Mouse (Mus musculus) neural tube, embryonic 14.5 days (tissue): ENCODE data around the gene Apbb2. TPM values are rescaled to one million over a fixed set of nuclear protein-coding genes. Genes with fewer than 3 reads are reported as not detected.

ENCODE experiments used
- ATAC-seq: fragments of 200-750 bp; cut with Nextera tagmentation; 2 replicates; pipeline ENCODE4 v1.8.0; 2017; ENCODE audit warnings: low read depth, mild to moderate bottlenecking, moderate TSS enrichment, moderate library complexity
- H3K27ac ChIP-seq: fragments of 300-500 bp; sonication (generic); 2 replicates; pipeline ENCODE4 v1.5.1; 2014; ENCODE audit warnings: low read depth, mild to moderate bottlenecking, control low read depth, low read length, moderate library complexity, mixed read lengths
- H3K27me3 ChIP-seq: fragments of 300-500 bp; sonication (generic); 2 replicates; pipeline ENCODE4 v1.6.1; 2014; ENCODE audit warnings: low read length; ENCODE audit not compliant: control insufficient read depth, insufficient read depth
- H3K36me3 ChIP-seq: fragments of 300-500 bp; sonication (generic); 2 replicates; pipeline ENCODE4 v1.6.1; 2014; ENCODE audit warnings: low read length, mixed read lengths; ENCODE audit not compliant: control insufficient read depth, insufficient read depth
- H3K4me1 ChIP-seq: fragments of 300-500 bp; sonication (generic); 2 replicates; pipeline ENCODE4 v1.6.1; 2014; ENCODE audit warnings: low read length; ENCODE audit not compliant: control insufficient read depth, insufficient read depth
- H3K4me2 ChIP-seq: fragments of 300-500 bp; sonication (generic); 2 replicates; pipeline ENCODE4 v1.6.1; 2014; ENCODE audit warnings: mild to moderate bottlenecking, low read depth, low read length, control low read depth
- H3K4me3 ChIP-seq: fragments of 300-500 bp; sonication (generic); 2 replicates; pipeline ENCODE4 v1.5.1; 2014; ENCODE audit warnings: low read depth, low read length, control low read depth, mixed read lengths
- H3K9ac ChIP-seq: fragments of 300-500 bp; sonication (generic); replicated peaks from 2 replicates; pipeline ENCODE4 v1.6.1; 2014; ENCODE audit warnings: low read depth, mild to moderate bottlenecking, control low read depth, low read length, mixed read lengths
- H3K9me3 ChIP-seq: fragments of 300-500 bp; sonication (generic); 2 replicates; pipeline ENCODE4 v1.6.1; 2016; ENCODE audit warnings: low read length; ENCODE audit not compliant: control insufficient read depth
- WGBS: fragments of 180-500 bp; shearing (Covaris S2); extraction: QIAGEN DNeasy Blood & Tissue Kit; methylation state at CpG from one replicate; pipeline ENCODE4 v1.1.7; 2014; 5-methylcytosine and 5-hydroxymethylcytosine counted together
- polyA plus RNA-seq: library from polyadenylated mRNA; unstranded; fragments of >200 nt; fragmentation: Nextera tagmentation; extraction: Ambion mirVana; gene quantifications from 2 replicates; pipeline ENCODE4 v1.2.1, GENCODE M21; 2014

The Apbb2 gene
- polyA plus RNA-seq, 1 experiment from 2014 or later: 132 TPM

GRCm38 (mm10) chr5:66328766-66329165, 289.8 kb downstream of the Apbb2 start:
- no peaks in the 10 kb centered on the region for H3K36me3 ChIP-seq
- no peak overlapping the region for H3K4me3 ChIP-seq
- H3K27ac ChIP-seq: no peak overlapping the region
- 72% methylated on average over 7 of the region's 7 CpGs for WGBS
- ATAC-seq: no peak
- H3K27me3 ChIP-seq: no peaks in the 10 kb centered on the region
- H3K9ac ChIP-seq: no peak overlapping the region
- H3K4me1 ChIP-seq: peaks cover 19% of the 10 kb centered on the region
- no peaks in the 10 kb centered on the region for H3K9me3 ChIP-seq
- no peak overlapping the region for H3K4me2 ChIP-seq

DNA sequence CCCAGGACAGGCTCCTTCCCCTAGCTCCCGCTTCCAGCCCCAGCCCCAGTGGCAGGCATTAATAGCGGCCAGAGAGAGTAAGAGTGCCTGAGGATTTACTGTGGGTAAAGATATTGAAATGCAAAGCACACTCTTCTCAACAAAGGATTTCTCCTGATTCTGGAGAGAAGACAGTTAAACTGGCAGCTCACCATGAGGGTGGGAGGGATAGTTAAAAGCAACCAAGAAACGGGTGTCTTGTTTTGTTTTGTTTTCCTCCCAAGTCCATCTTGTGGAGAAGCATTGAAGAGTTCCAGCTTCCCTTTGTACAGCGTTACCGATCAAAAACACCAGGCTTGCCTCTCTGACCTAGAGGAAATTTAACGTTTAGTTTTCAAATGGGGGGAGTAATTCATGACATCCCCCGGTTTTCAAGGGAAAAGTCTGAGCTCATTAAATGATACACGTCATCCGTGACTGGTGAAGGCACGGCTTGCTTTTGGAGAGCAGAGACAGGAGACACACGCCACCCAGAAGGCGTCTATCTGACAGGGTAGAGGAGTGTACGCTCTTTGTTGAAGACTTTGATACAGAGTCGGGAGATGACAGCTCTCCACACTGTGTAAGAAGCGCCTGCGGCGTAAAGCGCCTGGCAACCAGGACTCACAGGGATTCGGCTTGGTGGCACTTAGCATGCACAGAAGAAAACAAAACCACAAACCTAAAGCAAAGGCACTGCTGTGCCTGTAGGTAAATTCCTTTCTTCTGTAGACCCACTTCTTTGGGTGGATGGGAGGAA, 290.4 kb downstream of the Apbb2 start:
- peak overlapping the region; percentile 35; the same call in 1 of the 2 replicates for H3K4me2 ChIP-seq
- H3K27ac ChIP-seq: peak overlapping the region; percentile 81
- no peaks in the 10 kb centered on the region for H3K36me3 ChIP-seq
- peak; percentile 83 for ATAC-seq
- H3K4me3 ChIP-seq: peak overlapping the region; percentile 2; the same call in 1 of the 2 replicates
- H3K9me3 ChIP-seq: no peaks in the 10 kb centered on the region
- peaks cover 19% of the 10 kb centered on the region for H3K4me1 ChIP-seq
- WGBS: 15% methylated on average over 19 of the region's 19 CpGs
- H3K27me3 ChIP-seq: no peaks in the 10 kb centered on the region
- no peak overlapping the region; the same call in 1 of the 2 replicates for H3K9ac ChIP-seq

- H3K4me2 ChIP-seq: no peak overlapping the region
- WGBS: 77% methylated on average over 7 of the region's 7 CpGs
These were observed 292.2 kb downstream of the Apbb2 start for GRCm38 (mm10) chr5:66326395-66326794.

DNA sequence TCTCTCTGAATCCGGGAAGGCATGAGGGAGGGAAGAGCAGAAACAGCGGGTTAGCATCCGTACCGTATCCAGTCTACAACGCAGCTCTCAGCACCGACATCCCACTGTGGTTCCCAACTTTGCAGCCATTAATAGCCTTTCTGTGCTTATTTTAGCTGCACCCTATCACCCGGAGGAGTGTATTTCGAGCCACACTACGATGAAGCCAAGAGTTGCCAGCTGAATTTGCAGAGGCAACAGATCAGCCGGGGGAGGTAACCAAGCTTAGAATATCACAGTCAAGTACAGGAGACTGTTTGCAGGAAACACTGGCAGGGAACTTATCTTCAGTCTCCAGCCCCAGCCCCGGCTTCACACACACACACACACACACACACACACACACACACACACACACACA, 295.0 kb downstream of the Apbb2 start:
- Histone ChIP-seq H3K9me3 (no peaks in the 10 kb centered on the region), H3K4me1 (peaks cover 19% of the 10 kb centered on the region), H3K27ac (no peak overlapping the region), H3K9ac (no peak overlapping the region), H3K4me2 (no peak overlapping the region), H3K27me3 (no peaks in the 10 kb centered on the region), H3K4me3 (no peak overlapping the region), H3K36me3 (no peaks in the 10 kb centered on the region)
- WGBS: 86% methylated on average over 11 of the region's 11 CpGs
- ATAC-seq: no peak

More at GRCm38 (mm10) chr5:66326395-66326794, 292.2 kb downstream of the Apbb2 start:
- H3K4me3 ChIP-seq: no peak overlapping the region
- no peak overlapping the region for H3K27ac ChIP-seq
- no peak overlapping the region for H3K9ac ChIP-seq
- H3K27me3 ChIP-seq: no peaks in the 10 kb centered on the region
- no peak for ATAC-seq
- H3K9me3 ChIP-seq: no peaks in the 10 kb centered on the region
- peaks cover 19% of the 10 kb centered on the region for H3K4me1 ChIP-seq
- H3K36me3 ChIP-seq: no peaks in the 10 kb centered on the region

- no peak overlapping the region for H3K27ac ChIP-seq
- H3K9ac ChIP-seq: no peak overlapping the region
These were observed 295.5 kb downstream of the Apbb2 start for GRCm38 (mm10) chr5:66323131-66323530.

GRCm38 (mm10) chr5:66319827-66320404, 298.7 kb downstream of the Apbb2 start:
- H3K36me3 ChIP-seq: no peaks in the 10 kb centered on the region
- H3K9me3 ChIP-seq: no peaks in the 10 kb centered on the region
- 32% methylated on average over 14 of the region's 14 CpGs for WGBS
- no peaks in the 10 kb centered on the region for H3K27me3 ChIP-seq
- H3K4me1 ChIP-seq: peaks cover 10% of the 10 kb centered on the region; the same call in 1 of the 2 replicates
- ATAC-seq: no peak
- peak overlapping the region; percentile 41; the same call in 1 of the 2 replicates for H3K27ac ChIP-seq
- no peak overlapping the region for H3K4me3 ChIP-seq
- peak overlapping the region; percentile 12; the same call in 1 of the 2 replicates for H3K4me2 ChIP-seq
- no peak overlapping the region; the same call in 1 of the 2 replicates for H3K9ac ChIP-seq

More at GRCm38 (mm10) chr5:66323131-66323530, 295.5 kb downstream of the Apbb2 start:
- H3K27me3 ChIP-seq: no peaks in the 10 kb centered on the region
- H3K36me3 ChIP-seq: no peaks in the 10 kb centered on the region
- WGBS: 74% methylated on average over 4 of the region's 4 CpGs
- H3K9me3 ChIP-seq: no peaks in the 10 kb centered on the region
- H3K4me1 ChIP-seq: peaks cover 14% of the 10 kb centered on the region
- ATAC-seq: no peak
- no peak overlapping the region for H3K4me2 ChIP-seq
- no peak overlapping the region for H3K4me3 ChIP-seq

DNA sequence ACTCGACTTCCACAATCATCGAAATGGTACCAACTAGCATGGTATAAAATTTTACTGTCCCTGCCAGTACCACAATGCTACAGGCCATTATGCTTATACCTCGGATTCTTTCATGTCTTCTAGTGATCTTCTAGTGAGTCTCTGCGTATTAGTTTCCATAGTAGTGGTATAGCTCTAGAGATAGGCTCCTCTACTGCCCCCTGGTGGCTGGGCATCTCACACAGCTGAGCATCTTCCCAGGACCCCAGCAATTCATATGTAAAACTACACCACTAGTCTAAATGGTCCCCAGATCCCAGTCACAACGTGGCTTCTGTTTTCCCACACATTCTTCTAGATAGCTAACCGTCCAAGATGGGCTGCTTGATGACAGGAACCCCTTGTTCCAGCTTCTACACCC, 299.2 kb downstream of the Apbb2 start:
- Histone ChIP-seq H3K9me3 (no peaks in the 10 kb centered on the region), H3K4me3 (no peak overlapping the region), H3K4me2 (no peak overlapping the region), H3K27ac (peak overlapping the region; percentile 41; the same call in 1 of the 2 replicates), H3K27me3 (no peaks in the 10 kb centered on the region), H3K9ac (no peak overlapping the region), H3K4me1 (peaks cover 8% of the 10 kb centered on the region; the same call in 1 of the 2 replicates), H3K36me3 (no peaks in the 10 kb centered on the region)
- WGBS: 69% methylated on average over 6 of the region's 6 CpGs
- ATAC-seq: no peak

- no peak for ATAC-seq
- H3K36me3 ChIP-seq: no peaks in the 10 kb centered on the region
- H3K27ac ChIP-seq: no peak overlapping the region
- H3K9ac ChIP-seq: no peak overlapping the region
- 94% methylated on average over 5 of the region's 5 CpGs for WGBS
- peaks cover 6% of the 10 kb centered on the region; the same call in 1 of the 2 replicates for H3K4me1 ChIP-seq
- H3K27me3 ChIP-seq: no peaks in the 10 kb centered on the region
- no peaks in the 10 kb centered on the region for H3K9me3 ChIP-seq
- H3K4me3 ChIP-seq: no peak overlapping the region
- no peak overlapping the region for H3K4me2 ChIP-seq
These were observed 302.8 kb downstream of the Apbb2 start for GRCm38 (mm10) chr5:66315791-66316190.

DNA sequence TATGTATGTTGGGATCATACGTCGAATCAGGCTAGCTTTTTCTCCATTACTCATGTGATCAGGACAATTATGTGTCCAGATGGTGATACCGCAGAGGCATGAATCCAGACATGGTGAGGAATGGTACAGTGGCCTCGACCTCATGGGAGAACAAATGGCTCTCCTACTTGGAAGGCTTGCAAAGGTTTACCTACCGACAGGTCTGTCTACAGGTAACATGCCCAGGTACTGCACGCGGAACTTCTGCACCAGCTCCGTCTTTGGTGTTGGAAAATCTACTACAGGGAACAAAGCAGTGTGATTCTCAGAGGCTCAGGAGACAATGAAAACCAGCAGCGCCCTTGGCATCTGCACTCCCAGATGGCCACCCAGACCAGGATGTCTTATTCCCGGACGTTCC, 307.8 kb downstream of the Apbb2 start:
- Histone ChIP-seq H3K4me2 (no peak overlapping the region), H3K4me3 (no peak overlapping the region), H3K9ac (no peak overlapping the region), H3K9me3 (no peaks in the 10 kb centered on the region), H3K36me3 (0 out of 2 replicates have a peak, but pooled peaks cover 11% of the 10 kb centered on the region), H3K27me3 (no peaks in the 10 kb centered on the region), H3K4me1 (no peaks in the 10 kb centered on the region), H3K27ac (no peak overlapping the region)
- ATAC-seq: no peak
- 85% methylated on average over 11 of the region's 11 CpGs for WGBS
